Mouse (Mus musculus) CD4-positive, CD25-positive, alpha-beta regulatory T cell, adult 9 weeks (primary cell): ENCODE results near the gene Ptch2. TPM values are rescaled to one million over a fixed set of nuclear protein-coding genes. Genes with fewer than 3 reads are reported as not detected.

Experiments
- polyA plus RNA-seq: library from polyadenylated mRNA; unstranded; fragments of 100-300 nt; shearing (Covaris generic); gene quantifications from one replicate; pipeline ENCODE4 v1.2.1, GENCODE M21; 2017

The Ptch2 gene
- 0.11 TPM for polyA plus RNA-seq

GRCm38 (mm10) chr4:117095551-117096452, at the start of gene Ptch2:
TSS of gene Ptch2 (plus strand) at chr4:117096075.

DNA sequence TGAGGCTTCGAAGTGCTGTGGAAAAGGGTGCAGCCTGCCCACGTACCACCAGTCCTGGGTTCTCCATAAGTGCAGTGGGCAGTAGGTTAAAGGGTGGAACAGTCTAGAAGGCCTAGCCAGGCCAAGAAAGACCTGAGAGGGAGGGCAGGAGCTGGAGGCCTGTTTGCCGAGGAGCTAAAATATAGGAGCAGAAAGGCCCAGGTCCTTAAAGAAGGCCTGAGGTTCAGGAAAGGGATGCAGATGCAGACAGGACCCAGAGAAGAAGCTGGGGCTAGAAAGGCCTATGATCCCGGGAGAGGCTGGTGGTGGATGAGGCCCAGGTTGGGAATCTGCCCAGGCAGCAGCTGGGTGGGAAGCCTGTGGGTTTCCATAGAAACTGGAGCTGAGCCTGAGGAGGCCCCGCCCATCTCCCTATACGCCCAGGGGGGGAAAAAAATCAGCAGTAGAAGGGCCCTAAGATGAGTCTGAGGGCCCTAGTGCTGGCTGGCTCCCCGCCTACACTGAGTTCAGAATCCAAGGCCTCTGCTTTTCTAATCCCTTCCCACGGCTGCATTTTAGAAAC, 29.6 kb downstream of the Ptch2 start, which contains the start of gene Btbd19:
Gene Btbd19 (minus strand): TSS at position 378 of the 562 bp plus-strand sequence.

GRCm38 (mm10) chr4:117126675-117127290, 30.9 kb downstream of the Ptch2 start, which contains the start of gene Tctex1d4:
TSS of gene Tctex1d4 (plus strand) at chr4:117126794.

DNA sequence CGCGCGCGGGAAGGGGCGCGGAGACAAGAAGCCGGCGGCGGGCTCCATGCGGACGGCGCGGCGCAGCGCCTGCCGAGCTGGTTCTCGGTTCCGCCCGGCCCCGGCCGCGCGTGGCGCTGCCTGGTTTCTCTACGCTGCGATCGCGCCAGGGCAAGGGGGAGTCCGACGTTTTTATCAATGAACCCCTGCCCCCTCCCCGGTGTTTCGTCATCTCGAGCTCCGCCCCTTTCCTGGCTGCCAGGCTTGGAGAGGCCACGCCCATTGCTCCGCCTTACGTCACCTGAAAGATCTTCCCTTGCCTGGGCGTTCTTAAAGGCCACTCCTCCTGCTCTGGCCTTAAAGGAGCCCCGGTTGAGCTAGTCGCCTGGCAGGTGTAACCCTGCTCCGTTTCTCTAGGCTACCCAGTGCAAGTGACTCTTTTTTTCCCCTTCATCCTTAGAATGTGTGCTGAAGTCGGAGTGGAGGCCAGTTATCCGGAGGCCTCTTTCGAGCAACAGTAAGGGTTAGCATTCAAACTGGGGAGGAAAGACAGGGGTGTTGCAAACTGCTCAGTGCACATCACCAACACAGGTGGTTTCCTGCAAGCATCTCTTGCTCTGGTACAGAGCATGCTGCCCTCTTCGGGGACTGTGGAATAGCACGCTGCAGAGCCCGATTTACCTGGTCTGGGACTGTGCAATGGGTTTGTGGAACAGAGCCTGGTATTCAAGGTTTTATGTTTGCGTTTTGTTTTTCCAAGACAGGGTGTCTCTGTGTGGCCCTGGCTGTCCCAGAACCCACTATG, 38.1 kb downstream of the Ptch2 start, which contains the start of gene Plk3:
Gene Plk3 (minus strand): TSS at position 147 of the 784 bp plus-strand sequence.

GRCm38 (mm10) chr4:117155792-117156355, 60.0 kb downstream of the Ptch2 start, which contains the start of gene Rps8:
TSS of gene Rps8 (minus strand) at chr4:117156243.

Other genes with a start within 250 kb of the Ptch2 start
- gene Zswim5, start 218.7 kb upstream of the Ptch2 start, polyA plus RNA-seq: 0.06 TPM
- gene Urod, start 101.7 kb upstream of the Ptch2 start, polyA plus RNA-seq: 121 TPM
- 5.0 TPM for gene Hectd3, start 100.8 kb upstream of the Ptch2 start, polyA plus RNA-seq
- gene Eif2b3, start 76.7 kb upstream of the Ptch2 start, polyA plus RNA-seq: 38.2 TPM
- 47.9 TPM for gene Btbd19, start 29.6 kb downstream of the Ptch2 start, polyA plus RNA-seq
- gene Tctex1d4, start 30.7 kb downstream of the Ptch2 start, polyA plus RNA-seq: 2.4 TPM
- 1.8 TPM for gene Plk3, start 37.9 kb downstream of the Ptch2 start, polyA plus RNA-seq
- gene Rps8, start 60.2 kb downstream of the Ptch2 start, polyA plus RNA-seq: 750 TPM
- gene Kif2c, start 86.6 kb downstream of the Ptch2 start, polyA plus RNA-seq: 2.1 TPM
- 1.4 TPM for gene Tmem53, start 155.9 kb downstream of the Ptch2 start, polyA plus RNA-seq
- gene Armh1, start 156.1 kb downstream of the Ptch2 start, polyA plus RNA-seq: not detected